Comparison of ENCODE assay signal across 8 mouse cellular contexts in genomic region chr8:72746061-72746460, GRCm38 (mm10). TPM values are rescaled to one million over a fixed set of nuclear protein-coding genes. Genes with fewer than 3 reads are reported as not detected.
DNase-seq lines count a peak whose midpoint lies in the region; ATAC-seq lines count a peak whose summit lies in the region.

No protein-coding gene starts in this region.

- intact Hi-C loops in heart, postnatal 10 days (cut with DNase I): no loop called here

- peak; percentile 24 to 59 for DNase-seq in heart, adult 18-20 months
- DNase-seq in heart, adult 8-10 months (ENCODE audit: low spot score): no peak
- peak; percentile 68 for DNase-seq in R1 (ENCODE audit: low read depth, low spot score)
- peak; percentile 49 to 50 for DNase-seq in cerebellum, postnatal 36 days
- DNase-seq in heart, postnatal 10 days: peak; percentile 44 to 68
- DNase-seq in layer of hippocampus, postnatal 10 days (ENCODE audit: low spot score in 2 of 2): peak; percentile 54 to 62
- peak; percentile 34 to 71 for DNase-seq in spleen, postnatal 10 days (ENCODE audit: low spot score in 2 of 2)

- peak; percentile 84 for ATAC-seq in megakaryocyte progenitor cell, adult 5-6 weeks (replicated peaks; ENCODE audit: poor library complexity)

RNA-seq across cellular contexts. Expression of gene F2rl3, which starts 15.6 kb away (rescaled TPM):
- total RNA-seq in heart, adult 18-20 months (2021): 1 to 10 TPM in 1 of 2 experiments, under 1 TPM in 1; 0.69 to 1.2 TPM
- total RNA-seq in heart, adult 8-10 months (2022): 1 to 10 TPM in 1 of 4 experiments, under 1 TPM in 3; 0.63 to 1.7 (median 0.76) TPM
- total RNA-seq in heart, postnatal 10 days (2021): 1 to 10 TPM; 3.1 to 4.3 TPM
- under 1 TPM; 0.21 to 0.25 TPM for total RNA-seq in layer of hippocampus, postnatal 10 days (2021)
- total RNA-seq in megakaryocyte progenitor cell, adult 5-6 weeks (2015): 2.6 and 2.9 TPM in 2 replicates
- total RNA-seq in megakaryocyte progenitor cell, adult 5-6 weeks (2017): 3.0 and 3.1 TPM in 2 replicates

RNA-seq across cellular contexts. Expression of gene Sin3b, which starts 23.0 kb away (rescaled TPM):
- total RNA-seq in heart, adult 18-20 months (2021): 10 to 100 TPM; 76.0 to 78.8 TPM
- total RNA-seq in heart, adult 8-10 months (2022): 10 to 100 TPM; 71.4 to 77.8 (median 74.3) TPM
- total RNA-seq in heart, postnatal 10 days (2021): 100 to 1,000 TPM; 117 to 120 TPM
- total RNA-seq in layer of hippocampus, postnatal 10 days (2021): 100 to 1,000 TPM; 166 to 174 TPM
- 81.9 and 87.4 TPM in 2 replicates for total RNA-seq in megakaryocyte progenitor cell, adult 5-6 weeks (2015)
- total RNA-seq in megakaryocyte progenitor cell, adult 5-6 weeks (2017): 79.8 and 86.7 TPM in 2 replicates
